Mouse (Mus musculus) erythroblast, embryonic 14.5 days (primary cell): ENCODE measurements around the gene Smad3.

Experiments
- GATA1 ChIP-seq: IDR thresholded peaks from 2 replicates; pipeline ENCODE4 v1.6.1; 2012; ENCODE audit warnings: low read length, inconsistent platforms, mixed read lengths
- TAL1 ChIP-seq: IDR thresholded peaks from 3 replicates; pipeline ENCODE4 v1.6.1; 2012; ENCODE audit warnings: low read length, inconsistent platforms, mixed read lengths

DNA sequence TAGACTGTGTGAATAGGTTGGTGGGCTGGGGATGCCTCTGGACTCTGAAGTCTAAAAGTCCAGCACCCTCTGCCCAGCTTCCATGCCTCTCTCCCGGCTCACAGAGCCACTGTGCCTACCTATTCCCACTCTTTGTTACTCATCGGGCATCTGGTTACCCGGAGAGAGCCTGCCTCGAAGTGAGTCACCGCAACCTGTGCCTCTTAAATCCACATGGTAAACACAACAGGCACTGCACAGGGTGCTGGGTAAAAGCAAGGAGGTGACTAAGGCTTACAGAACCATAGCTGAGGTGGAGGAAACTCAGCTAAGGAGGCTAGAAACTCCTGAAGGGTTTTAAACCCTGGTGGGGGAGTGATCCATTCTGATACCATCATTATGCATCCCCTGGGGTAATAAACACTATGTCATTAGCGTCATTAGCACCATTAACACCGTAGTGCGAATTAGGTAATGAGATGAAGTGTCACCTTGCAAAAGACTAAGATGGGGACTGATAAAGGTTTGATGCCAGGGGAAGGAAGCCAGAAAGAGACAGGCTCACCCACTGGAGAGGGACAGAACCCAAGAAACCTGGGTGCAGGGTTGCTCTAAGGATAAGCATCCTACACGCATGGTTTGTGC, 38.9 kb downstream of the Smad3 start:
- TF ChIP-seq GATA1: no peak
- no peak for TF ChIP-seq TAL1
